Mouse (Mus musculus) inflammation-experienced regulatory T-cells, adult 16 weeks (primary cell): ENCODE results near the gene Olfr725. TPM values are rescaled to one million over a fixed set of nuclear protein-coding genes. Genes with fewer than 3 reads are reported as not detected.

ENCODE experiments used
- polyA plus RNA-seq: library from polyadenylated mRNA; unstranded; fragments of 100-300 nt; shearing (Covaris generic); gene quantifications from one replicate; pipeline ENCODE4 v1.2.1, GENCODE M21; 2017

Gene Olfr725
- not detected for polyA plus RNA-seq

GRCm38 (mm10) chr14:50040275-50040674 lies at the start of gene Olfr725:
Olfr725 (minus strand) TSS chr14:50040375.

Other genes starting within 250 kb of the Olfr725 start
- gene Olfr722, start 138.4 kb downstream of the Olfr725 start, polyA plus RNA-seq = not detected
- gene Olfr723, start 108.6 kb downstream of the Olfr725 start, polyA plus RNA-seq = not detected
- not detected for gene Olfr724, start 77.1 kb downstream of the Olfr725 start, polyA plus RNA-seq
- not detected for gene Olfr726, start 50.6 kb upstream of the Olfr725 start, polyA plus RNA-seq
- gene Olfr727, start 82.8 kb upstream of the Olfr725 start, polyA plus RNA-seq = not detected
- gene Olfr728, start 102.3 kb upstream of the Olfr725 start, polyA plus RNA-seq = not detected
- gene Olfr729, start 112.5 kb upstream of the Olfr725 start, polyA plus RNA-seq = not detected
- not detected for gene Olfr730, start 147.8 kb upstream of the Olfr725 start, polyA plus RNA-seq
- gene Olfr731, start 201.5 kb upstream of the Olfr725 start, polyA plus RNA-seq = not detected
- not detected for gene Olfr732, start 243.8 kb upstream of the Olfr725 start, polyA plus RNA-seq